Mouse (Mus musculus) adrenal gland, postnatal 25 days (tissue): Measurements from ENCODE around the gene Oit1. TPM values are rescaled to one million over a fixed set of nuclear protein-coding genes. Genes with fewer than 3 reads are reported as not detected.
A peak's percentile ranks its signal among the peaks of the same experiment; 100 is the strongest.

Experiments
- DNase-seq: peaks from one replicate; pipeline ENCODE4 v3.0.0; 2021; ENCODE audit warnings: mixed read lengths
- long read RNA-seq: library from polyadenylated mRNA; stranded (forward); transcript quantifications from one replicate; pipeline ENCODE4 v2.0.0, GENCODE M21; 2021
- total RNA-seq: library from RNA; stranded (reverse); gene quantifications from 2 replicates; pipeline ENCODE4 v1.2.3, GENCODE M21; 2021

The Oit1 gene
- total RNA-seq, result not detected in 2 replicates
- long read RNA-seq, partial matches to known transcripts, result 0 of 1 reads
- long read RNA-seq, other reads (novel, unspliced or antisense), result 1 of 1 reads

DNA sequence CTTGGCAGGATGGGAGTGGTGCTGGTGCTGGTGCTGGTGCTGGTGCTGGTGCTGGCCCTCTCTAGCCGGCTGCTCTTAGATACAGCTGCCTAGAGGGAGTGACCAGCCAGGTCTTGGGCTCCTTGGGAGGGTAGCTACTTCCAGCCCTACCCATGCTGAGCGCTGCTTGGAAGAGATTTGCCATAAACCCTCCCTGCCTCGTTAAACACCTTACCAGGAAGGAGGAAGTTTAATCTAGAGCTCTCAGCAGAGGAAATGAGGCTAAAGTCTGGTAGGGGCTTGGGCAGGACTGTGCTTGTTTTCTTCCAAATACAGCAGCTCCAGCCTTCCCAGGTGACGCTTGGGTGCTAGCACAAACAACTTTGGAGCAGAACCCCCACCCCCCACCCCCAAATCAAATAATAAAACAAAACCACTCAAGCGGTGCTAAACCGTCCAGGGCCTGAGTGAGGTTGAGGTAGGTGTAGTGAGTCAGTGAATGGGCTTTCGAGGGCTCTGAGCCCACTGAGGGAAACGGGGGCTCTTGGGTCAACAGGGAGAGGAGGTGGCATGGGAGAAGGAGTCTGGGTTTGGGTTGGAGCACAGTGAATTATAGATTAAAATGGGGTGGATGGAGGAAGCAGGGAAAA is at the start of gene Oit1:
Oit1 (minus strand) TSS at position 70 of the 629 bp plus-strand sequence.
- no peak for DNase-seq

DNA sequence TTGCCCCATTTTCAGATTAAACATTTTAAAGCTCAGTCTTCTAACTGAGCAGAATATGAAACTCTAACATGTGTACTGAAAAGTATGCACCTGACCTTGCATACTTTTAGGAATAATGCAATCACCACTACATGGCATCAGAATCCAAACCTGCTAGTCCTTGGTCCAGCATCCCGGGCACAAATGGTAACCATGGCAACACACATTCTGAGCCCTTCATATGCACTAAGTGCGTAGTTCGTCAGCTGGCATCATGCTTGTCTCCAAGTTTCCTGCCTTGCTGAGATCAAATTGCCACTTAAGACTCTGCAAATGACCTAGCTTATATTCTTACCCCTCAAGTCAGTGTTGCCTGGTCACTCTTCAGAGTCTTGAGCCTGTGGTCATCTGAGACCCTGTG is 44.3 kb upstream of the Oit1 start:
- DNase-seq, result no peak

- DNase-seq, result no peak
These were observed 42.7 kb upstream of the Oit1 start for GRCm38 (mm10) chr14:8421199-8421787.

DNA sequence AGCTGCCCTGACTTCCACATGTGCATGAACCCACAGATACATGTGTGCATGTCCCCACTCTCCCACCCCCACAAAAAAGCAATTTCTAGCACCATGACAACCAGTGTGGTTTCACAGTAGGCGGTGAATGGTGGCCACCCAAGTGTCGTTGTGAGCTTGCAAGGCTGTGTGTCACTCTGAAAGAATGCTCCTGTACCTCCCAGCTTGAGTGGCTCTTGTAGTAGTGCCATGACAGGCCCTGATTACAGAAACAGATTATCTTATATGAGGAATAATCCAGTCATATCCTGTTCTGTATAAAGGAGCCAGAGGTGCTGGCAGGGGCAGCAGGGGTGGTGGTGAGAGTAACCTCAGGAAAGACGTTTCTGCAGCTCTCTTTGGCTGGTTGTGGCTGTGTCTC is 40.1 kb upstream of the Oit1 start:
- DNase-seq, result no peak

DNA sequence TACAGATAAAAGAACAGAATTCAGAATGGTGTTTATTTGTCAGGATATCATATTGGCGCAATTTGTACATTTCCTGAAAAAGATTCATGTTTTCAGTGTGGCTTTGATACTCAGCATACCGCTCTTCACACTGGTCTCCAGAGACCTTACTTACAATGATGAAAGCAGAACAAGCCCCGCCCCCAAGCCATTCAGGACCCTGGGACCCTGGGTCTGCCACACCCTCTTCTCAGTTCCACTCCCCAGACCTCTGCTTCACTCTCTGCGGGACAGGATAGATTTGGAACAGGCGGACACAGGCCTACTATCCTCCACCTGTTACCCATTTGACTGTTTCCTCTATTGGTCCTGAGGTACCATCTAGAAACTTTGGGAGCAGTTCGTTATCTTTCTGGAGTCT is 27.4 kb upstream of the Oit1 start:
- DNase-seq, result no peak

DNA sequence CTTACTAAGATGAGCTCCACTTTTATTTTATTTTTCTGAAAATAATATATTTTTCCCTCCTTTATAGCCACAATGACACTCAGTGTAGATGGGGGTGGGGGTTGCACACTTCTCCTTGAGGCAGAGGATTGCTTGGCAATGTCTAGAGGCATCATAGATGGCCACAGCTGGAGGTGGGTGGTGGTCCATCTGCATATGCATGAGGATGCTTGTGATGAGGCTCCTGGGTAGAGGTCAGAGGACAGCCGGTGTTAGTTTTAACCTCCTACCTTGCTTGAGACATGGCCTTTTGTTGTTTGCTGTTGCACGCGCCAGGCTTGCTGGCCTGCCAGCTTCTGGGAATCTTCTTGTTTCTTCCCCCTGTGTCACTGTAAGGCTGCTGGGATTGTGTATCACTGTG is 24.8 kb upstream of the Oit1 start:
- DNase-seq, result no peak

GRCm38 (mm10) chr14:8398507-8398906 is 20.0 kb upstream of the Oit1 start:
- DNase-seq, result no peak

DNA sequence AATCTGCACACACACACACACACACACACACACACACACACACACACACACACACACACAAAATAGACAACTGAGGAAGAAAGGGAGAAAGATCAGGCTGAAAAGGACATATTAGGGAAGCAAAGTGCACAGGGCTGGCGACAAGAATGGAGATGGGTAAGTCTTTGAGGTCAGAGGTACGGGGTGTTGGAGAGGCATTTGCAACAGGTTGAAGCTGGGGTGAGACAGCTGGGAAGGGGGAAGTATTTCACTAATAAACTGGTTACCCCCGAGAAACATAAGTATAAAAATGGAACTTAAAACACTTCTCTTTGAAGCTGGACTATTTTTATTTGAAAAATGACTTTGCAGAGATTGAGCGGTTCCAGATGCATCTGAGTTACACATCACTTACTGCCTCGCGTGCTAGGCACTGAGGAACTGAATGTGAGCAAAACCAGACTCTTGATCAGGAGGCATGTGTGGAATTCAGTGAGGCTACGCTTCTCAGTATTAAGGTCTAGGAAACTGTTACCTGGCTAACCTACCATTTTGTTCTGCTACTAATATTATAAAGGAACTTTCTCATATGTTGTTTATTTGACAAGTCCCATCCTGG is 17.2 kb upstream of the Oit1 start:
- DNase-seq, result no peak

DNA sequence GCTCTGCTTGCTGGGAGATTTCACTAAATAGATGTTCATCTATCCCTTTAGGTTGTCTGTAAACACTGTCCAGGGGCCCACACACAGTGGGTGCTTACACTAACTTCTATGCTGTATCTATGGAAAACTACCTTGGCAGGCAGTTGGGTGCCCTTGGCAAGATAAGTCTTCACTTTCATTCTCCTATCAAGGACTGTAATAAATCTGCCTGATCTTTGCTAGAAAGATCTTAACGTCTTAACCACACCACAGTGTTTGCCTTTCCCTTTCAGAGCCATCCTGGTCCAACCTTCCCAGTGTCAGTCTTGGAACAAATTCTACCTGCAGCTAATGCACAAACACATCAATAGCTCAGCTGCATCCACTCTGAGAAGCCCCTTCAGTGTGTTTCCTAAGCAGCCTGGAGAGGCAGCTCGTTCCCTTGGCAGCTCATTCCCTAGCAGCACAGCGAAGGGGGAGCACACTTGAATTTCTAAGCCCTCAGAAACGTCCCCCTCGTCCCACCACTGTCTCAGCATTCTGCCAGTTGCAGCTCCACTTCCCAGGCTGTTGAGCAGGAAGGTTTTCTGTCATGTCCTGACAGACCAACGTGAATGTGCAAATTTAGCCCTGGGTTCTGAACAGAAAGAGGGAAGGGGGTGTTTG is 13.7 kb upstream of the Oit1 start:
- no peak for DNase-seq

DNA sequence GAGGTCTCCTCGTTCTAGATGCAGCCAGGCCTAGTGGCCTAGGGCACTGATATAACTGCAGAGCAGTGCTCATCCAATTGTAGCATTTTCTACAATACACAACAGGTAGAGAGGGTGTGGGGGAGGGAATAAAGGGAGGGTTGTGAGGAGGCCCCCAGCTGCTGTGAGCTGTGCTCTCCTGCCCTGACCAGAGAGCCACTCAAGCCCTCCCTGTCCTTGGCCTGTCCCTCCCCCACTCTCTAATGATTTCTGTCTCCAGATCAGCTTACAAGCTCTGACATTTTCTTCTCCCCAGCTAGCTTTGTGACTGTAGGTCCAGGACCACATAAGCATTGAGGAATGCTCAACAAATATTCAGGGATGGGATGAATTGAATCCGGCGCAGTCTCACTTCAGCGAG is 9.2 kb downstream of the Oit1 start:
- no peak for DNase-seq

DNA sequence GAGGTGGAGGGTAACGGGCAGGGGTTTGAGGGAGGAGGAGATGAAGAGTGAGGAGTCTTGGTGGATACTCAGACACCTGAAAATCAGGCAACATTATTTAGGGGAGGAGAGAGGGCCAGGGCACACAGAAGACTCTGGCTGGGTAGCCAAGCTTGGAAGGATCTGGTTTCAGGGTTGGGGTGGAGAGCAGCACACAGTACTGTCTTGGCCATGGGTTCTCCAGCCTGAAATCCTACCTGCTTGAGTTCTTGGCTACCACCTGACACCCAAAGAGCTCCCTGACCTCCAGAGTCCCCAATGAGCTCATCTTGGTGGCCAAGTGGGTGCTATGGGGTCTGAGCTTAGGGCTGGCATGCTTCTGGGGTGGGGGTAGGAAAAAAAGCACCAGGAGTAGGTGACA is 9.7 kb downstream of the Oit1 start:
- no peak for DNase-seq

DNA sequence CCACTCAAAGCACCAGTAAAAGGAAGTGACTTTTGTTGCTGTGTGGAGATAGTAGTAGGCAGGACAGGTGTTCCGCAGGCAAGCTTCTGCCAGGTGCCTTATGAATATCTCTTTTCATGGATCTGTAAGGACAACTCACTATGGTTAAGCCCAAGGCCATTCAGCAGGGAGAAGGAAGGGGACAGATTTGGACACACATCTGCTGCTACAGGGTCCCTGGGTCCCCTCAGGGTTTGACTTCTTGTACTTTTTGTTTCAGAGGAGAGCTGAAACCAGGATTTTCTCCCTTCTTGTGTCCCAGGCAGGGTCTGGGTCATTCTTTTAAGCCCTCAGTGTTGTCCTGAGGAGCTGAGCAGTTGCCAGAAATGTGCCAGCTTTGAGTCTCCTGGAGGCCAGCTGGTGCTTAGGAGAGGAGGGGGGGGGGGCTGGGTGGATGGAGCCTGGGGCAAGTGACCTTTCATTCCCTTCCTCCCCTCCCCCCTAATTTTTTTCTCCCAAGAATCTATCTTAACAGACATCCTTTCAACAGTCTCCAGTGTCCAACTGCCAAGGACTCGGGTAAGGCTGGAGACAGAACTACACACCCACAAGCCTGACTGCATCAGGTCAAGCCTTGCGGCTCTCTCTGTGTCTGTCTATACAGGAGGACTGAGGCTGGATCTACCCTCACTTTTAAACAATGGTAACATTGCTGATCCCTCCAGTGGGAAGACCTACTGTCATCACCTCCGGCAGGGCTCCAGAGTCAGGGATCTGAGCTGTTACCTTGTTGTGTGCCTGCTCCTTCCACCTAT is 10.6 kb downstream of the Oit1 start:
- DNase-seq, result no peak

DNA sequence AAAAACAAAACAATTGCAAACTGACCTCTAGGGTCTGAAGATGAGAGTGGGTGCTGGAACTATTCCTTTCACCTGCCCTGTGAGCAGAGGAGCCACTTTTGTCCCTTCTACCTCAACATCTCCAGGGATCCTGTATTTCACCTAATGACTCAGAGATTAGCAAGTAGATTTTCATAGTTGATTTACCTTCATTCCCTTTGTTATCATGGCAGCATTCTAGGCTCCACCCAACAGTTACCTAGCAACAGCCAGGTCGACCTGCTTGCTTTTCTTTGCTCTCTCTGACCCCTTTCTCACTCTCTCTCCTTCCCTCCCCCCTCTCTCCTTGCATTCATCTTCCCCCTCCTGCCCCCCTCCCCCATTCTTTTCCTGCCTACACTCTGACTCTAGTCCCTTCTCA is 11.4 kb downstream of the Oit1 start:
- DNase-seq, result no peak

DNA sequence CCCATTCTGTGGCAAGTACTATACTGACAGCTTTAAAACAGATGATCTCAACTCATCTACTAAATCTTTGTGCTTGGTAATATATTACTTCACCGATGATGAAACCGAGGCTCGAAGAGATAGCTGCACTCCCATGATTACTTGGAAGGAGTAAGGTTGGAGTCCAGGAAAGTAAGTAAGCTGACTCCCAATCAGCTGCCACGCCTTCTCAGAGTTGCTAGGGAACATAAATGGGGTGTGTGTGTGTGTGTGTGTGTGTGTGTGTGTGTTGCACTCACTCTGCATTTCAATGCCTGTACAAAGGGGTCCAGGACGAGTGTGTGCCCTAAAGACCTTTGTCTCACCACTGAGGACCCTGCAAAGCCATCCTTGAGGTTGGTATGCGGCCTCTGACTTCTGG is 12.7 kb downstream of the Oit1 start:
- no peak for DNase-seq

- DNase-seq, result peak; percentile 56
These were observed 21.7 kb downstream of the Oit1 start for GRCm38 (mm10) chr14:8356836-8357235.

GRCm38 (mm10) chr14:8355999-8356501 is 22.5 kb downstream of the Oit1 start:
- peak; percentile 68 for DNase-seq

DNA sequence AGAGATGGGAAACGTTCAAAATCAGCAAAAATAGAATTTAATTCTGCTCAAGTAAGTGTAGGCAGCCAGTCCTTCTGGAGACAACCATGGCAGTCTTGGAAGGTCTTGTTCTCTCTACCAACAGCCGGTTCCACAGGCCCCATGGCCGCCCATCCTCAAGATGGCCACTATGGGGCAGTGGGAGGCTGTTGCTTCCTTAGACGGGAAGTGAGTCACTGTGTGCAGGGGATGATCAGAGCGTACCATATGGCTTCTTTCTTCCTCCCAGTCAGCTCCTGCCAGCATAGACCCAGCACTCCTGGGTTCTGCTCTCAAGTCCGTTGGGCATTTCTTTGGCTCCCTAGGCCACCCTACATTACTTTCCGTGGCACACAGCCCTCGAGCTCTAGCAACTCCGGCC is 29.6 kb downstream of the Oit1 start:
- no peak for DNase-seq

DNA sequence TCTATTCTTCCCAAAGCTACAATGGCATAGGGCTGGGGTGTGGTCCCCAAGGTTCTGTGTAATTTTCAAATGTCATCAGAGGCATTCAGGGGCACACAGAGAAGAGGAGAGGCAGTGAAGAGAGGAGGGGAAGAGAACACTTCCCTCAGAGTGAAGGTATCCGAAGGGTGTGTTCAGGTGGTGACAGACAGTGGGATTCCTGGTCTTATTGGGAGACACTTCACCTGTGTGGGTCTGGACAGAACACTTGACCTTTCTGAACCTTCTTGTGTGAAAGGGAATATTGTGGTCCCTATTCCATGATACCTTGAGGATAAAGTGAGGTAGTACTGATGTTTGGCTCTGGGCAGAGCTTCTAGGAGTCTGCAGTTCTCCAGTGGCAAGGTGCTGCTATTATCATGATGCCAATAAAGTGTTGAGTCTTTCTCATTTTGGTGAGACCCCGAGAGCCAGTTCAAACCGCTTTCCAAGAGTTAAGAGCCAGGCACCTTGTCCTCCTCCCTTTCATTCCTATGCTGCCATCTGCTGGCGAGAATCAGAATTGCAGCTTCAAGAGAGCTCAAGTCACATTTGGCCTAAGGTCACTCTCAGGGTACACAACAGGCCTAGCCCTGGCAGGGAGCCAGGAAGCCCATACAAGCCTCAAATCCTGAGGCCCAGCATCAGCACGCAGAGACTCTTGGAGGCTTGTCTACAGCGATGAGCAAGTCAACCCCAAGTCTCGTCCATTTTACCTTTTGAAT is 32.1 kb downstream of the Oit1 start:
- DNase-seq, result peak; percentile 84

DNA sequence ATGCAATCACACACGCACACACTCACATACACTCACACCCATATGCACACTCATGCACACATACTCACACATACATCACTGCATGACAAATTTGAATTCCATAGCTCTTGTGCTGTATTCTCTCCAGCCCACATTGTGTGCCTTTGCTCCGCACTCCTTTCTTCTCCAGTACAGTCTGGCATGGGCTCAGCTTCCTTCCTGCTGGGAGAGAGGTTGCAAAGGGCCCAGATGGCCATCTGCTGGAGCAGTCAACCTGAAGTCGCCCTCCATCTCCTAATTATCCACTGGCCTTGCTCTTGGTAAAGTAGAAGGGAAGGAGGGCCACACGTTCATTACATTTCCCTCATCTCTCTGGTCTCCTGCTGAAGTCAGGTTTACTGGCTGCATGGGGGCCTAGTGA is 33.0 kb downstream of the Oit1 start:
- DNase-seq, result no peak

GRCm38 (mm10) chr14:8342509-8343106 is 35.9 kb downstream of the Oit1 start:
- peak; percentile 66 for DNase-seq

- DNase-seq, result no peak
These were observed 38.3 kb downstream of the Oit1 start for GRCm38 (mm10) chr14:8340226-8340625.
